Mouse (Mus musculus) small intestine, adult 2 months (tissue): ENCODE measurements at regions not wholly inside any gene's neighbourhood (a gene's known extent, or its start where the extent isn't known, plus 50 kb on each side); places are given as distances from the start of the nearest gene placed in this dataset.

Source experiments
- H3K27ac ChIP-seq: fragments of 200-500 bp; 2 replicates; pipeline ENCODE4 v1.5.1; 2012; ENCODE audit warnings: low read depth, low read length, control low read depth, inconsistent platforms; ENCODE audit not compliant: insufficient read depth
- H3K27me3 ChIP-seq: fragments of 200-500 bp; 2 replicates; pipeline ENCODE4 v1.6.1; 2012; ENCODE audit warnings: mild to moderate bottlenecking, moderate library complexity, low read length, inconsistent platforms; ENCODE audit not compliant: control insufficient read depth, insufficient read depth
- H3K36me3 ChIP-seq: fragments of 200-500 bp; 2 replicates; pipeline ENCODE4 v1.6.1; 2012; ENCODE audit warnings: mild to moderate bottlenecking, low read length, control low read depth, inconsistent platforms; ENCODE audit not compliant: control insufficient read depth, insufficient read depth
- H3K4me1 ChIP-seq: fragments of 200-500 bp; 2 replicates; pipeline ENCODE4 v1.6.1; 2012; ENCODE audit warnings: low read length, inconsistent platforms, mixed read lengths; ENCODE audit not compliant: control insufficient read depth, insufficient read depth, insufficient read length
- H3K4me3 ChIP-seq: fragments of 200-500 bp; 2 replicates; pipeline ENCODE4 v1.5.1; 2012; ENCODE audit warnings: low read depth, mild to moderate bottlenecking, control low read depth, inconsistent platforms, low read length, moderate library complexity
- CTCF ChIP-seq: fragments of 200-500 bp; IDR thresholded peaks from 2 replicates; pipeline ENCODE4 v1.5.1; 2012; ENCODE audit warnings: low read depth, mild to moderate bottlenecking, control low read depth, inconsistent platforms, low read length, moderate library complexity, mixed read lengths; ENCODE audit not compliant: insufficient replicate concordance, insufficient read length; ENCODE audit errors: extremely low read depth
- POLR2A ChIP-seq: fragments of 200-500 bp; IDR thresholded peaks from 2 replicates; pipeline ENCODE4 v1.6.1; 2012; ENCODE audit warnings: low read depth, mild to moderate bottlenecking, control low read depth, inconsistent platforms, low read length, moderate library complexity
- WGBS: fragments of 180-500 bp; shearing (Covaris S2); methylation state at CpG from one replicate; pipeline ENCODE4 v1.1.7; 2018; 5-methylcytosine and 5-hydroxymethylcytosine counted together

DNA sequence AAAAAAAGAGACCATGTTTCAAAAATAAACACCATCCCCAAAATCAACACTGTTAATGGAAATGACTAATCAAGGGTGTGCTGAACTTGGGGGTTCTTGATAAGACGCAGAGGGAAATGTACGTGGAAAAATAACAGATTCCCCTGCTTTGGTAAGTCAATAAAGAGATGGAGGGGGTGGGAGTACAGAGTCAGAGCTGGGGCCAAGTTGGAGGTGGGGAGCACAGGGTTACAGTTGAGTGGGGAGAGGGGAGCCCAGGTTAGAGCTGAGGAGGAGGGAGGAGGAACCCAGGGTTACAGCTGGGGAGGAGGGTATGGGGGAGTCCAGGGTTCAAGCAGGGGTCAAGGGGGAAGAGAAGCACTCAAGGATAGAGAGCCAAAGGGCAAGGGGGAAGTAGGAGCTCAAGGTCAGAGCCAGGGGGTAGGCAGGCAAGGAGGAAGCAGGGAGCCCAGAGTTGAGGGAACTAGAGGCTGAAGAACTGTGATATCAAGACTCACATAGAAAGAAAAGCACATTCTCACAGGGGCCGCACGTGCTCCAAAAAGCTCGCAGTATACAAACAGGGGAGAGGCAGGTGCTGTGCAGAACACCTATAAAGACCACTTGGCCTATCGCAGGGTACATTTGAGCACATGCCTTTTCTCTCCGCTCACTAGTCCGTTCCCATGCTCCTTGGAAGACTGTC lies 246.4 kb downstream of the Sox9 start:
- WGBS: 73% methylated on average over 8 of the region's 8 CpGs
- no peak for TF ChIP-seq POLR2A
- no peaks in the 10 kb centered on the region for H3K36me3 ChIP-seq
- no peak overlapping the region for H3K27ac ChIP-seq
- H3K4me1 ChIP-seq: no peaks in the 10 kb centered on the region; the same call in 1 of the 2 replicates
- no peaks in the 10 kb centered on the region for H3K27me3 ChIP-seq
- no peak overlapping the region for H3K4me3 ChIP-seq

DNA sequence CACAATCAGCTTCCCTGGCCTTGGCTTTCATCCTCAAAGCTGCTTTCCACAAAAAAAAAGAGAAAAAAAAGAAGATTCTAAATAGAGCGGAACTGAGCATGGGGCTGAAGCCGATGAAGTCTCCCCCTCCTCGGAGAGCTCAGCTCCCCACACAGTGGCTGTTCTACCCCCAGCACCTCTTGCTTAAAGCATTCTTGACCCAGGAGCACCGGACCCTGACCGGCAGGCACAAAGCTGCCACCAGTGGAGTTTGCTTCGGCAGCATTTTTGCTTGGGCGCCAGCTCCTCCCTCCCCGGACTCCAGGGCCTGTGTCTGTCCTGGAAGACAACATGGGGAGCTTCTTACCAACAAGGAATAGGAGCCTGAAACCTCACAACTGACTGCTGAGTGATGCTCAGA lies 249.4 kb downstream of the Sox9 start:
- Histone ChIP-seq H3K4me3 (no peak overlapping the region), H3K36me3 (no peaks in the 10 kb centered on the region), H3K27me3 (no peaks in the 10 kb centered on the region), H3K27ac (no peak overlapping the region), H3K4me1 (peaks cover 4% of the 10 kb centered on the region; the same call in 1 of the 2 replicates)
- WGBS: 94% methylated on average over 8 of the region's 8 CpGs
- TF ChIP-seq POLR2A: no peak
- no peak for TF ChIP-seq CTCF

DNA sequence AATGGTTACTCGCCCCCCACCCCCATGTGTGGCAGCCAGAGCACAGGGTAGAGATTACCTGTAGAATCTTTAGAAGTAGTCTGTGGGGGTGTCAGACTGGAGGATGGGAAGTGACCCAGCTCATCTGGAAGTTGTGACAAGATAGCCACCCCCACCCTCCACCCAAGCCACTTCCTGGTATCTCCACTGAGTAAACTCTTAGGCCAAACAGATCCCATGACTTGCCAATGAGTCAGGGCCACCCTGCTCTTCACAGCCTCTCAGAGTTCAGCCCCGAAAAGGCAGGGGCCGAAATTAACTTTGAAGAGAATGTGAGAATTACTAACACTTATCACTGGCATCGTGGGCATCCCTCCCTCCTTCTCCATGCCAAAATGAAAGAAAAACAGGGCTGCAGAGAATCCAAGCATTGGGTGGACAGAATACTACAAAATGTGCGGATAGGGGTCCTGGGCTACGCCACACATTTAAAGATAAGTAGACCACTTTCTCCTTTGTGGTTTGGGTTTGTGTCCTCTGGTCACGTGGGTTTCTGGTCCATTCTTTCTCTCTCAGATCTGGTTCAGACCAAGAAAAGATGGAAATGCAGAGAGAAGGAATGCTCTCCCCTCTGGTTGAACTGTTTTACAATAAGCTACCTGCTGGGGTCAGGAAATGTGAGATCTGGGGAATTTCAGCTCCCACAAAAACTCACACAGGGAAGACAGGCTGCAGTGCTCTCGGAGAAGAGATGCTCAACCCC lies 250.6 kb downstream of the Sox9 start:
- WGBS: 88% methylated on average over 8 of the region's 8 CpGs
- H3K27ac ChIP-seq: no peak overlapping the region
- no peak for TF ChIP-seq CTCF
- TF ChIP-seq POLR2A: no peak
- H3K4me3 ChIP-seq: no peak overlapping the region
- H3K36me3 ChIP-seq: no peaks in the 10 kb centered on the region
- no peaks in the 10 kb centered on the region for H3K27me3 ChIP-seq
- H3K4me1 ChIP-seq: peaks cover 4% of the 10 kb centered on the region; the same call in 1 of the 2 replicates

DNA sequence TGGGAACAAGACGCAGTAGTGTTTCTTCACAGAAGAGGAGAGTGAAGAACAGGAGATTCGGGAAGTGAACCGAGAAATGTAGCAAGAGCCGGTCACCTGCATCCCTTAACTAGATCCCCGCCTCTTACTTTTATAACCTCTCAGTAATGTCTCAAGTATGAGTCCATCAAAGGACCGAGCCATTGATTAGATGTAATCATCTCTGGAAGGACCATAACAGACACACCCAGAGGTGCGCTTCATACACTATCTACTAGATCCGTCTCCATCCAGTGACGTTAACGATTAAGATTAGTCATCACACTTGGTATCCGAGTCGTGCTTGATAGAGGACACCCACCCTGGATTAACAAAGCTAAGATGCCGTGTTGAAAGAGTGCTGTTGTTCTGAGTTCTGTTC lies 252.9 kb downstream of the Sox9 start:
- Histone ChIP-seq H3K27me3 (no peaks in the 10 kb centered on the region), H3K36me3 (no peaks in the 10 kb centered on the region), H3K4me3 (no peak overlapping the region), H3K27ac (no peak overlapping the region), H3K4me1 (peaks cover 9% of the 10 kb centered on the region; the same call in 1 of the 2 replicates)
- 28% methylated on average over 13 of the region's 13 CpGs for WGBS
- TF ChIP-seq POLR2A (no peak), CTCF (no peak)

DNA sequence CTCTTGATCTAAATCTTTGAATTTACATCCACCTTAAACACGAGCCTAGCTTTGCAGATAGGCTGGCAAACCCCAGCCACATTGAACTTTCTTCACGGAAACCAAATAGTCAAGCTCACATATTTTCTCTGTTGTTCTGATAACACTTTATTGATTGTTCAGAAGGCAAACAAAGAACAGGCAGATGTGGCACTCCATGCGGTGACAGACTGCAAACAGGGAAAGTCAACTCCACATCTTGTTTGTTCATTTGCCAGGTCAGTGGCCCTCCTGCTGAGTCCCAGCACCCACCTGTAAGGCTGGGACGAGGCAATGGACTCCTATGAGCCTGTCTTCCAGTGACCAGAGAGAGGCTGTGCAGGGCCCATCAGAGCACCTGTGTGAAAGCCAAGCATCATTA lies 255.7 kb downstream of the Sox9 start:
- no peak overlapping the region for H3K4me3 ChIP-seq
- no peak for TF ChIP-seq CTCF
- no peak for TF ChIP-seq POLR2A
- H3K36me3 ChIP-seq: no peaks in the 10 kb centered on the region
- WGBS: 33% methylated on average over 4 of the region's 4 CpGs
- no peak overlapping the region for H3K27ac ChIP-seq
- H3K27me3 ChIP-seq: no peaks in the 10 kb centered on the region
- H3K4me1 ChIP-seq: peaks cover 12% of the 10 kb centered on the region

DNA sequence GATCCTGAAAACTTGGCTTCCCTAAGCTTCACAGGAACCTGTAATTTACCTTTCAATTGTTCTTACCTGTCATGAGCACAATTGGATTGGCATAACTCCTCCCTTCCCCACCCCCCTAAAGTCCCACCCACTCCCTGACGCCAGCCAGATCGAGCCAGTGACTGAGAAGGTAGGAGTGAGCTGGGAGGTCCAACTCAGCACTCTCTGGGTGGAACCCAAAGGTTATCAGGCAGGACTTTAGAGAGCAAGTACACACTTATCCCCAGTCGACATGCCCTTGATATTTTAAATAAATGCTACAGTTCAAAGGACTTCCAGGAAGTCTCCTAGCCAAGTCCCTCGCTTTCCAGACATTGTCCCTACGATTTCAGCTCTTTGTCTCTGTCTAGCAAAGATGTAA lies 260.7 kb downstream of the Sox9 start:
- TF ChIP-seq CTCF (no peak), POLR2A (no peak)
- Histone ChIP-seq H3K27ac (no peak overlapping the region), H3K4me1 (peaks cover 11% of the 10 kb centered on the region), H3K4me3 (no peak overlapping the region), H3K36me3 (0 out of 2 replicates have a peak, but pooled peaks cover 2% of the 10 kb centered on the region), H3K27me3 (no peaks in the 10 kb centered on the region)
- 22% methylated on average over 5 of the region's 5 CpGs for WGBS
